Mouse (Mus musculus) forebrain, embryonic 14.5 days (tissue): ENCODE measurements around the gene Baiap3. TPM values are rescaled to one million over a fixed set of nuclear protein-coding genes. Genes with fewer than 3 reads are reported as not detected.

ENCODE experiments used
- ATAC-seq: fragments of 200-750 bp; cut with Nextera tagmentation; 2 replicates; pipeline ENCODE4 v1.8.0; 2017; ENCODE audit warnings: mild to moderate bottlenecking, moderate library complexity
- DNase-seq: peaks from one replicate; pipeline ENCODE4 v3.0.0-alpha.2; 2015; ENCODE audit warnings: low spot score
- H3K27ac ChIP-seq: fragments of 300-500 bp; sonication (generic); 2 replicates; pipeline ENCODE4 v1.5.1; 2014; ENCODE audit warnings: low read depth, mild to moderate bottlenecking, control low read depth, low read length, moderate library complexity
- H3K27me3 ChIP-seq: fragments of 300-500 bp; sonication (generic); replicated peaks from 2 replicates; pipeline ENCODE4 v1.6.1; 2014; ENCODE audit warnings: low read length, control low read depth, mixed read lengths; ENCODE audit not compliant: control insufficient read depth, insufficient read depth
- H3K36me3 ChIP-seq: fragments of 300-500 bp; sonication (generic); 2 replicates; pipeline ENCODE4 v1.6.1; 2014; ENCODE audit warnings: low read length, control low read depth; ENCODE audit not compliant: control insufficient read depth, insufficient read depth
- H3K4me1 ChIP-seq: fragments of 300-500 bp; sonication (generic); 2 replicates; pipeline ENCODE4 v1.6.1; 2014; ENCODE audit warnings: antibody characterized with exemption, low read length, control low read depth; ENCODE audit not compliant: control insufficient read depth, insufficient read depth
- H3K4me2 ChIP-seq: fragments of 300-500 bp; sonication (generic); 2 replicates; pipeline ENCODE4 v1.6.1; 2014; ENCODE audit warnings: mild to moderate bottlenecking, control low read depth, low read length
- H3K4me3 ChIP-seq: fragments of 300-500 bp; sonication (generic); 2 replicates; pipeline ENCODE4 v1.5.1; 2014; ENCODE audit warnings: low read depth, low read length, control low read depth
- H3K9ac ChIP-seq: fragments of 300-500 bp; sonication (generic); 2 replicates; pipeline ENCODE4 v1.6.1; 2014; ENCODE audit warnings: mild to moderate bottlenecking, low read length, control low read depth, moderate library complexity
- H3K9me3 ChIP-seq: fragments of 300-500 bp; sonication (generic); replicated peaks from 2 replicates; pipeline ENCODE4 v1.6.1; 2016; ENCODE audit warnings: low read length, control low read depth, mixed read lengths; ENCODE audit not compliant: control insufficient read depth
- WGBS: fragments of 180-500 bp; shearing (Covaris S2); extraction: QIAGEN DNeasy Blood & Tissue Kit; methylation state at CpG from one replicate; pipeline ENCODE4 v1.1.7; 2014; 5-methylcytosine and 5-hydroxymethylcytosine counted together
- microRNA-seq: library from miRNA; unstranded; fragments of <30 nt; microRNA quantifications from one replicate; pipeline ENCODE4, GENCODE M21; 2016
- polyA plus RNA-seq: library from polyadenylated mRNA; unstranded; fragments of >200 nt; fragmentation: Nextera tagmentation; extraction: Ambion mirVana; gene quantifications from 2 replicates; pipeline ENCODE4 v1.2.1, GENCODE M21; 2014

The Baiap3 gene
- polyA plus RNA-seq, 1 experiment from 2014 or later: 4.8 TPM

GRCm38 (mm10) chr17:25202401-25202800 is 53.8 kb downstream of the Baiap3 start:
- ATAC-seq (no peak), DNase-seq (no peak)
- no peak overlapping the region for H3K27ac ChIP-seq
- no peak overlapping the region for H3K4me3 ChIP-seq
- H3K9ac ChIP-seq: no peak overlapping the region
- H3K36me3 ChIP-seq: peaks cover 72% of the 10 kb centered on the region
- no peaks in the 10 kb centered on the region for H3K27me3 ChIP-seq
- WGBS: 88% methylated on average over 4 of the region's 4 CpGs
- no peaks in the 10 kb centered on the region for H3K4me1 ChIP-seq
- H3K4me2 ChIP-seq: no peak overlapping the region
- H3K9me3 ChIP-seq: no peaks in the 10 kb centered on the region

Small RNAs within 50 kb of the gene (microRNA-seq; reads per million reads assigned to microRNA genes)
- gene Mir3547: 5.7 reads per million, percentile 27 among the genes with 10 or more reads in this experiment

Other genes starting within 250 kb of the Baiap3 start
- 5.4 and 7.5 TPM in 2 replicates for gene Cramp1l, start 240.6 kb downstream of the Baiap3 start, polyA plus RNA-seq
- 16.1 and 20.4 TPM in 2 replicates for gene Ift140, start 240.3 kb downstream of the Baiap3 start, polyA plus RNA-seq
- gene Tmem204, start 172.8 kb downstream of the Baiap3 start, polyA plus RNA-seq: 11.8 and 13.6 TPM in 2 replicates
- 27.3 and 40.0 TPM in 2 replicates for gene Telo2, start 140.4 kb downstream of the Baiap3 start, polyA plus RNA-seq
- 0.17 TPM in 1 of 2 replicates, not detected in the other for gene Ptx4, start 135.6 kb downstream of the Baiap3 start, polyA plus RNA-seq
- gene Clcn7, start 123.0 kb downstream of the Baiap3 start, polyA plus RNA-seq: 18.9 and 25.0 TPM in 2 replicates
- gene Ccdc154, start 93.9 kb downstream of the Baiap3 start, polyA plus RNA-seq: not detected in 2 replicates
- not detected in 2 replicates for gene Gm38655, start 80.9 kb downstream of the Baiap3 start, polyA plus RNA-seq
- 35.5 and 39.6 TPM in 2 replicates for gene BC003965, start 71.8 kb downstream of the Baiap3 start, polyA plus RNA-seq
- 6.2 and 8.2 TPM in 2 replicates for gene Unkl, start 68.0 kb downstream of the Baiap3 start, polyA plus RNA-seq
- gene Gnptg, start 16.2 kb downstream of the Baiap3 start, polyA plus RNA-seq: 86.8 and 92.0 TPM in 2 replicates
- gene Tsr3, start 16.2 kb downstream of the Baiap3 start, polyA plus RNA-seq: 57.4 and 67.8 TPM in 2 replicates
- 662 and 671 TPM in 2 replicates for gene Ube2i, start 18.3 kb upstream of the Baiap3 start, polyA plus RNA-seq
- not detected in 2 replicates for gene Prss34, start 42.0 kb upstream of the Baiap3 start, polyA plus RNA-seq
- not detected in 2 replicates for gene Prss28, start 52.3 kb upstream of the Baiap3 start, polyA plus RNA-seq
- gene Prss29, start 62.3 kb upstream of the Baiap3 start, polyA plus RNA-seq: not detected in 2 replicates
- not detected in 2 replicates for gene Tpsab1, start 89.2 kb upstream of the Baiap3 start, polyA plus RNA-seq
- 0.25 TPM in 1 of 2 replicates, not detected in the other for gene Tpsb2, start 109.9 kb upstream of the Baiap3 start, polyA plus RNA-seq
- gene Tpsg1, start 112.9 kb upstream of the Baiap3 start, polyA plus RNA-seq: 0.48 and 1.1 TPM in 2 replicates
- 5.5 and 11.0 TPM in 2 replicates for gene Cacna1h, start 177.4 kb upstream of the Baiap3 start, polyA plus RNA-seq
- 1.2 and 1.4 TPM in 2 replicates for gene Tekt4, start 198.3 kb upstream of the Baiap3 start, polyA plus RNA-seq
- gene Sstr5, start 240.9 kb upstream of the Baiap3 start, polyA plus RNA-seq: 0.13 and 0.20 TPM in 2 replicates